Comparison of ENCODE assay signal across 9 mouse cellular contexts in the genomic region with DNA sequence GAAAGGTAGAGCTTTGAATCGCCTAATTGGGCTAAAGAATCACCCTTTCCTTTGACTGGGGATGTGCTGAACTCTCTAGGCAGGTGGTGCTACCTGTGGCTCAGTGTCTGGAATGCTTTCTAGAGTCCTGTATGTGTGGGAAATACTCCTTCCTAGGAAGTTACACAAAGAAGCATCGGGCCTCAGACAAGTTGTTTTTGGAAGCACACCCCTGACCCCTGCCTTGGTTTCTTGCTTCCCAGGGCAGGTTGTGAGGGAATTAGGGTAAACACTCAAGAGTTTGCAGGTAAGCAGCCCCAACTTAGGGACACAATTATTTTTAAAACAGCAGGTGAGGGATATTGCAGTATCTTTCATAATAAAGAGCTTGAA. TPM values are rescaled to one million over a fixed set of nuclear protein-coding genes. Genes with fewer than 3 reads are reported as not detected.
A peak's percentile ranks its signal among the peaks of the same experiment; 100 is the strongest.
DNase-seq lines count a peak whose midpoint lies in the region; ATAC-seq lines count a peak whose summit lies in the region.
"Had no signal": no experiment of that assay in that cellular context is flagged by ENCODE, and none has a peak within 500 bp of the region (broad histone marks: within the 10 kb centered on the region; RNA-seq: fewer than 3 reads in every experiment).

No protein-coding gene starts in this region.

- no peaks in the 10 kb centered on the region for H3K27me3 ChIP-seq in heart, embryonic 16.5 days (ENCODE audit: control insufficient read depth, insufficient read depth, low read length)
- H3K27me3 ChIP-seq in hindbrain, embryonic 10.5 days (ENCODE audit: insufficient read depth, poor library complexity, severe bottlenecking), result no peaks in the 10 kb centered on the region
- no peaks in the 10 kb centered on the region for H3K27me3 ChIP-seq in midbrain, embryonic 11.5 days (ENCODE audit: control insufficient read depth, insufficient read depth, low read length)

- DNase-seq in heart, adult 8-10 months (ENCODE audit: low spot score), result no peak
- peak; percentile 28 for DNase-seq in R1 (ENCODE audit: low read depth, low spot score)
- DNase-seq in hindbrain, embryonic 10.5 days (ENCODE audit: low spot score), result no peak
- DNase-seq in midbrain, embryonic 11.5 days (ENCODE audit: low spot score, missing footprints), result no peak
- DNase-seq in ovary, adult 18-20 months (ENCODE audit: low spot score), result no peak
- no peak for DNase-seq in spleen, postnatal 14 days (ENCODE audit: low spot score in 2 of 2)
- no peak for DNase-seq in cerebellum, postnatal 4 days (ENCODE audit: low spot score in 2 of 2)

- no peaks in the 10 kb centered on the region for H3K9me3 ChIP-seq in heart, embryonic 16.5 days (replicated peaks; ENCODE audit: control insufficient read depth, low read length)
- H3K9me3 ChIP-seq in hindbrain, embryonic 10.5 days, result no peaks in the 10 kb centered on the region
- no peaks in the 10 kb centered on the region for H3K9me3 ChIP-seq in midbrain, embryonic 11.5 days (ENCODE audit: control insufficient read depth, low read length)

- peak overlapping the region; percentile 90 for H3K9ac ChIP-seq in heart, embryonic 16.5 days (ENCODE audit: low read length)
- peak overlapping the region; percentile 88 for H3K9ac ChIP-seq in midbrain, embryonic 11.5 days (ENCODE audit: low read length)

- no peak for ATAC-seq in heart, embryonic 16.5 days (replicated peaks; ENCODE audit: extremely low read depth, insufficient read depth, low FRiP score)
- ATAC-seq in midbrain, embryonic 11.5 days (ENCODE audit: low FRiP score), result no peak

- H3K4me3 ChIP-seq in heart, embryonic 16.5 days (ENCODE audit: low read length), result peak overlapping the region; percentile 89
- H3K4me3 ChIP-seq in hindbrain, embryonic 10.5 days, result peak overlapping the region; percentile 92
- H3K4me3 ChIP-seq in midbrain, embryonic 11.5 days (ENCODE audit: low read depth, low read length), result peak overlapping the region; percentile 86

- peaks cover 21% of the 10 kb centered on the region for H3K36me3 ChIP-seq in heart, embryonic 16.5 days (ENCODE audit: control insufficient read depth, insufficient read depth)
- H3K36me3 ChIP-seq in hindbrain, embryonic 10.5 days, result peaks cover 52% of the 10 kb centered on the region
- H3K36me3 ChIP-seq in midbrain, embryonic 11.5 days (ENCODE audit: control insufficient read depth, insufficient read depth, low read length), result peaks cover 22% of the 10 kb centered on the region

- H3K4me1 ChIP-seq in heart, embryonic 16.5 days (ENCODE audit: control insufficient read depth, insufficient read depth, low read length), result peaks cover 8% of the 10 kb centered on the region
- peaks cover 27% of the 10 kb centered on the region for H3K4me1 ChIP-seq in hindbrain, embryonic 10.5 days (replicated peaks)
- peaks cover 8% of the 10 kb centered on the region for H3K4me1 ChIP-seq in midbrain, embryonic 11.5 days (ENCODE audit: control insufficient read depth, insufficient read depth, low read length)

- peak overlapping the region; percentile 76 for H3K4me2 ChIP-seq in heart, embryonic 16.5 days (ENCODE audit: low read depth, low read length)
- peak overlapping the region; percentile 90 for H3K4me2 ChIP-seq in midbrain, embryonic 11.5 days

- H3K27ac ChIP-seq in heart, embryonic 16.5 days (ENCODE audit: low read length), result no peak overlapping the region
- H3K27ac ChIP-seq in hindbrain, embryonic 10.5 days, result peak overlapping the region; percentile 93
- H3K27ac ChIP-seq in midbrain, embryonic 11.5 days (ENCODE audit: low read depth, low read length), result no peak overlapping the region

- 16% methylated on average over 2 of the region's 2 CpGs for WGBS in heart, embryonic 16.5 days
- 21% methylated on average over 2 of the region's 2 CpGs for WGBS in hindbrain, embryonic 10.5 days
- 27% methylated on average over 2 of the region's 2 CpGs for WGBS in midbrain, embryonic 11.5 days

RNA-seq across cellular contexts. Expression of gene Crtc2, which starts 1.2 kb away (rescaled TPM):
- polyA plus RNA-seq in heart, embryonic 16.5 days (2015; fragmentation: Nextera tagmentation; extraction: Ambion mirVana), result 12.2 and 13.9 TPM in 2 replicates
- total RNA-seq in heart, adult 8-10 months (2022), result 10 to 100 TPM; 16.0 to 18.5 (median 16.4) TPM
- 20.8 and 28.4 TPM in 2 replicates for polyA plus RNA-seq in hindbrain, embryonic 10.5 days (2016; fragmentation: Nextera tagmentation; extraction: Ambion mirVana)
- 8.0 and 9.0 TPM in 2 replicates for polyA plus RNA-seq in midbrain, embryonic 11.5 days (2014; fragmentation: Nextera tagmentation; extraction: Ambion mirVana)

RNA-seq across cellular contexts. Expression of gene Slc39a1, which starts 7.2 kb away (rescaled TPM):
- polyA plus RNA-seq in heart, embryonic 16.5 days (2015; fragmentation: Nextera tagmentation; extraction: Ambion mirVana), result 61.5 and 86.3 TPM in 2 replicates
- total RNA-seq in heart, adult 8-10 months (2022), result 10 to 100 TPM; 65.1 to 79.2 (median 75.5) TPM
- 62.5 and 65.3 TPM in 2 replicates for polyA plus RNA-seq in hindbrain, embryonic 10.5 days (2016; fragmentation: Nextera tagmentation; extraction: Ambion mirVana)
- polyA plus RNA-seq in midbrain, embryonic 11.5 days (2014; fragmentation: Nextera tagmentation; extraction: Ambion mirVana), result 58.7 and 59.4 TPM in 2 replicates

RNA-seq across cellular contexts. Expression of gene Dennd4b, which starts 9.8 kb away (rescaled TPM):
- polyA plus RNA-seq in heart, embryonic 16.5 days (2015; fragmentation: Nextera tagmentation; extraction: Ambion mirVana), result 7.1 and 7.4 TPM in 2 replicates
- 10 to 100 TPM; 38.0 to 39.3 (median 38.7) TPM for total RNA-seq in heart, adult 8-10 months (2022)
- 5.7 and 7.1 TPM in 2 replicates for polyA plus RNA-seq in hindbrain, embryonic 10.5 days (2016; fragmentation: Nextera tagmentation; extraction: Ambion mirVana)
- 3.8 and 4.0 TPM in 2 replicates for polyA plus RNA-seq in midbrain, embryonic 11.5 days (2014; fragmentation: Nextera tagmentation; extraction: Ambion mirVana)

RNA-seq across cellular contexts. Expression of gene Creb3l4, which starts 11.9 kb away (rescaled TPM):
- 2.2 and 3.1 TPM in 2 replicates for polyA plus RNA-seq in heart, embryonic 16.5 days (2015; fragmentation: Nextera tagmentation; extraction: Ambion mirVana)
- total RNA-seq in heart, adult 8-10 months (2022), result under 1 TPM in 2 of 4 experiments, not detected in 2; 0.38 to 0.81 TPM
- polyA plus RNA-seq in hindbrain, embryonic 10.5 days (2016; fragmentation: Nextera tagmentation; extraction: Ambion mirVana), result 4.2 and 4.3 TPM in 2 replicates
- 3.2 and 4.3 TPM in 2 replicates for polyA plus RNA-seq in midbrain, embryonic 11.5 days (2014; fragmentation: Nextera tagmentation; extraction: Ambion mirVana)
- total RNA-seq: hematopoietic stem cell, adult 5-6 weeks had no signal

RNA-seq across cellular contexts. Expression of gene Jtb, which starts 23.8 kb away (rescaled TPM):
- polyA plus RNA-seq in heart, embryonic 16.5 days (2015; fragmentation: Nextera tagmentation; extraction: Ambion mirVana), result 84.2 and 89.6 TPM in 2 replicates
- 10 to 100 TPM; 40.2 to 51.1 (median 42.2) TPM for total RNA-seq in heart, adult 8-10 months (2022)
- 91.4 and 95.7 TPM in 2 replicates for polyA plus RNA-seq in hindbrain, embryonic 10.5 days (2016; fragmentation: Nextera tagmentation; extraction: Ambion mirVana)
- 110 and 112 TPM in 2 replicates for polyA plus RNA-seq in midbrain, embryonic 11.5 days (2014; fragmentation: Nextera tagmentation; extraction: Ambion mirVana)
